Mouse (Mus musculus): ENCODE data around the gene Dusp7. TPM values are rescaled to one million over a fixed set of nuclear protein-coding genes. Genes with fewer than 3 reads are reported as not detected.

Gene Dusp7
- polyA plus RNA-seq, 1 experiment from 2014 or later: 13.7 TPM

DNA sequence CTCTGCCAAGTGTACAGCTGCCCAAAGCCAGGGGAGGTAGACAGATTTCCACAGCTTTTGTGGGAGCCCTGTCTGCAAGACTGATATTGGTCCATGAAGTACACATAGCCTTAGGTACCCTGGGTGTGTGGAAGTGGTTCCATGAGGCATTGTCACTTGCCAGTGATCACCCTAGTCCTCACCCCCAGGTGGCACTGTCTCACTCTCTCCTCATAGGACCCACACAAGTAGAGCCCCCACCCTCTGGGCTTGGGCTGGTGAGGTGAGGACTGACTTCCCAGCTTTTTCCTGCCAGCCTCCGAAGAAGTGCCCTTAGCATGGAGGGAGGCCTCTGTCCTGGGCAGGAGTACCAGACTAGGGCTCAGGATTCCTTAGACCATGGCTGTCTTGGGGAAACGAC is 19.4 kb upstream of the Dusp7 start:
- H3K4me1 ChIP-seq (ENCODE audit: insufficient read depth, low read length): peaks cover 26% of the 10 kb centered on the region
- H3K27me3 ChIP-seq (ENCODE audit: insufficient read depth, low read length): no peaks in the 10 kb centered on the region
- H3K4me3 ChIP-seq (ENCODE audit: low read length): no peak overlapping the region
- H3K9me3 ChIP-seq (ENCODE audit: low read length): no peaks in the 10 kb centered on the region
- no peak overlapping the region for H3K9ac ChIP-seq (replicated peaks; ENCODE audit: low read length)
- H3K36me3 ChIP-seq (ENCODE audit: insufficient read depth, low read length): no peaks in the 10 kb centered on the region
- peak; percentile 39 for ATAC-seq (ENCODE audit: low FRiP score, low TSS enrichment)
- no peak overlapping the region for H3K4me2 ChIP-seq (replicated peaks; ENCODE audit: low read depth, low read length)
- H3K27ac ChIP-seq (ENCODE audit: low read length): peak overlapping the region; percentile 17; the same call in 1 of the 2 replicates
- 61% methylated on average over 2 of the region's 2 CpGs for WGBS

DNA sequence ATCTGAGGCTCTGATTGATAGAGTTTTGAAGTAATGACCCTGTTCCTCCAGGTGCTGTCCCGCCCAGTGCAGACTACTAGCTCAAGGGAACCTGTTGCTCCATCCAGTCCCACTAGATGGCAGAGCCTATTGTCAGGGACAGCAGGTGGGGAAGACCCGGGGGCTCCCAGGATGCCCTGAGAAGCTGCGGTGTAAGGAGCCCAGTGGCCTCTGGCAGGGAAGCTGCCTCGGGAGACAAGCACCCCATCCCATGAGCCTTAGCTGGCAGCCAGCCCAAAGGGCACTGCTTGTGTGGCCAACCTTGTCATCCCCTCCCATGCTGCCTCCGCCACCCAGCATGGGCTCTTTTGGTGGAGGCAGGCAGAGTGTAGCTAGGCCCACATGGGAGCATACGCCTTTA is 17.3 kb upstream of the Dusp7 start:
- Histone ChIP-seq H3K4me2 (replicated peaks; ENCODE audit: low read depth, low read length) (no peak overlapping the region), H3K9ac (replicated peaks; ENCODE audit: low read length) (no peak overlapping the region), H3K36me3 (ENCODE audit: insufficient read depth, low read length) (no peaks in the 10 kb centered on the region), H3K27ac (ENCODE audit: low read length) (no peak overlapping the region), H3K27me3 (ENCODE audit: insufficient read depth, low read length) (no peaks in the 10 kb centered on the region), H3K9me3 (ENCODE audit: low read length) (no peaks in the 10 kb centered on the region), H3K4me1 (ENCODE audit: insufficient read depth, low read length) (peaks cover 29% of the 10 kb centered on the region), H3K4me3 (ENCODE audit: low read length) (no peak overlapping the region)
- no peak for ATAC-seq (ENCODE audit: low FRiP score, low TSS enrichment)
- 52% methylated on average over 6 of the region's 6 CpGs for WGBS

- ATAC-seq (ENCODE audit: low FRiP score, low TSS enrichment): no peak
- 30% methylated on average over 6 of the region's 6 CpGs for whole genome bisulfite sequencing
- H3K27ac ChIP-seq (ENCODE audit: low read length): peak overlapping the region; percentile 36; the same call in 1 of the 2 replicates
Measured at GRCm38 (mm10) chr9:106353779-106354178, 14.7 kb upstream of the Dusp7 start.

DNA sequence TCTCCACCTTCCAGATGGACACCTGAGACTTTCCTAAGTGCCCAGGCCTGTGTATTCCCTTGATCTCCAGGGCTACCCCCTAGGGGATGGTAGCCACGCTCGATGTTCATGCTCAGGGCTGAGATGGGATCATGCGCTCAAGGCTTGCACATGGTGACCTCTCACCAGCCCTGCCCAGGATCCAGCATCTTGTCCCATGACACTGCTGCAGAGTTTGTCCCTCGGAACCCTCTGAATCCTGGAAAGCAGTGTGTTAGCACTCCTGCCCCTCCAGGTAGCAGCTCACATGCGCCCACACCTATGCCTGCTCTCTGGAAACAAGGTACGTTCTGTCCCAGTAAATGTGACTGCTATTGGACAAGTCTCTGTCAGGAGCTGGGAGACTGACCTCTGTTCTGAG is 13.6 kb upstream of the Dusp7 start:
- peaks cover 28% of the 10 kb centered on the region for H3K4me1 ChIP-seq (ENCODE audit: insufficient read depth, low read length)
- no peak overlapping the region for H3K9ac ChIP-seq (replicated peaks; ENCODE audit: low read length)
- WGBS: 88% methylated on average over 6 of the region's 6 CpGs
- H3K4me3 ChIP-seq (ENCODE audit: low read length): no peak overlapping the region
- no peaks in the 10 kb centered on the region for H3K36me3 ChIP-seq (ENCODE audit: insufficient read depth, low read length)
- no peak overlapping the region for H3K27ac ChIP-seq (ENCODE audit: low read length)
- no peak overlapping the region for H3K4me2 ChIP-seq (replicated peaks; ENCODE audit: low read depth, low read length)
- H3K27me3 ChIP-seq (ENCODE audit: insufficient read depth, low read length): no peaks in the 10 kb centered on the region
- no peak for ATAC-seq (ENCODE audit: low FRiP score, low TSS enrichment)
- H3K9me3 ChIP-seq (ENCODE audit: low read length): no peaks in the 10 kb centered on the region

More at GRCm38 (mm10) chr9:106353779-106354178, 14.7 kb upstream of the Dusp7 start:
- H3K4me2 ChIP-seq (replicated peaks; ENCODE audit: low read depth, low read length): no peak overlapping the region
- H3K9ac ChIP-seq (replicated peaks; ENCODE audit: low read length): no peak overlapping the region
- H3K4me3 ChIP-seq (ENCODE audit: low read length): no peak overlapping the region
- H3K9me3 ChIP-seq (ENCODE audit: low read length): no peaks in the 10 kb centered on the region
- H3K36me3 ChIP-seq (ENCODE audit: insufficient read depth, low read length): no peaks in the 10 kb centered on the region
- no peaks in the 10 kb centered on the region for H3K27me3 ChIP-seq (ENCODE audit: insufficient read depth, low read length)
- peaks cover 28% of the 10 kb centered on the region for H3K4me1 ChIP-seq (ENCODE audit: insufficient read depth, low read length)

GRCm38 (mm10) chr9:106355217-106355974 is 13.0 kb upstream of the Dusp7 start:
- no peaks in the 10 kb centered on the region for H3K27me3 ChIP-seq (ENCODE audit: insufficient read depth, low read length)
- peaks cover 28% of the 10 kb centered on the region for H3K4me1 ChIP-seq (ENCODE audit: insufficient read depth, low read length)
- peak overlapping the region; percentile 74; the same call in 1 of the 2 replicates for H3K27ac ChIP-seq (ENCODE audit: low read length)
- H3K4me3 ChIP-seq (ENCODE audit: low read length): no peak overlapping the region
- WGBS: 63% methylated on average over 10 of the region's 10 CpGs
- no peak overlapping the region for H3K9ac ChIP-seq (replicated peaks; ENCODE audit: low read length)
- H3K4me2 ChIP-seq (replicated peaks; ENCODE audit: low read depth, low read length): no peak overlapping the region
- H3K9me3 ChIP-seq (ENCODE audit: low read length): no peaks in the 10 kb centered on the region
- no peak for ATAC-seq (ENCODE audit: low FRiP score, low TSS enrichment)
- no peaks in the 10 kb centered on the region for H3K36me3 ChIP-seq (ENCODE audit: insufficient read depth, low read length)

GRCm38 (mm10) chr9:106355975-106356286 is 12.5 kb upstream of the Dusp7 start:
- no peak overlapping the region for H3K4me2 ChIP-seq (replicated peaks; ENCODE audit: low read depth, low read length)
- H3K36me3 ChIP-seq (ENCODE audit: insufficient read depth, low read length): no peaks in the 10 kb centered on the region
- H3K4me1 ChIP-seq (ENCODE audit: insufficient read depth, low read length): peaks cover 28% of the 10 kb centered on the region
- ATAC-seq (ENCODE audit: low FRiP score, low TSS enrichment): peak; percentile 4; the same call in 1 of the 2 replicates
- H3K9me3 ChIP-seq (ENCODE audit: low read length): no peaks in the 10 kb centered on the region
- H3K9ac ChIP-seq (replicated peaks; ENCODE audit: low read length): 0 out of 2 replicates have a peak overlapping the region, but pooled peaks have one; percentile 4
- H3K27ac ChIP-seq (ENCODE audit: low read length): peak overlapping the region; percentile 74
- H3K4me3 ChIP-seq (ENCODE audit: low read length): no peak overlapping the region
- H3K27me3 ChIP-seq (ENCODE audit: insufficient read depth, low read length): no peaks in the 10 kb centered on the region

DNA sequence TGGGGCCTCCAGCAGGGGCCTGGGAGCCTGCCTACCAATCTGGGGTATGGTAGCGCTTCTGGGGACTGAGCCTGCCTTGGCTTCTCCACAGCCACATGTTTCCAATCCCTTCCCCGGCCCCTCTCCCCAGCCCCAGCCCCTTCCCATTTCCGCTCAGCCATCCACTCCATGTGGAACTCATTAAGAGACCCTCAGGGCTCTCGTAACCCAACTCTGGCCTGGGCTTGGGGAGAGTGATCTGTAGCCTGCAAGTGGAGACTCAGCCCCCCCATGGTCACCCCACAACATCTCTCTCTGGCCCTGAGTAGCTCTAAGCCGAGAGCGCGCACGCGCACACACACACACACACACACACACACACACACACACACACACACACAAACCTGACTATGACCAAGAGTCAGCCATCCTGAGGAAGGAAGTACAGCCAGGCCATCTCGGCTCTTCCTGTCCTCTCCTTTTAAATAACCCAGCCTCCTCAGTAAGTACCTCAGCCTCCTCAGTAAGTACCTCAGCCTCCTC is 12.0 kb upstream of the Dusp7 start:
- 0 out of 2 replicates have a peak overlapping the region, but pooled peaks have one; percentile 4 for H3K9ac ChIP-seq (replicated peaks; ENCODE audit: low read length)
- peak; percentile 74 for ATAC-seq (ENCODE audit: low FRiP score, low TSS enrichment)
- peaks cover 28% of the 10 kb centered on the region for H3K4me1 ChIP-seq (ENCODE audit: insufficient read depth, low read length)
- H3K4me2 ChIP-seq (replicated peaks; ENCODE audit: low read depth, low read length): no peak overlapping the region
- H3K27me3 ChIP-seq (ENCODE audit: insufficient read depth, low read length): no peaks in the 10 kb centered on the region
- no peak overlapping the region for H3K4me3 ChIP-seq (ENCODE audit: low read length)
- WGBS: 41% methylated on average over 6 of the region's 10 CpGs
- no peaks in the 10 kb centered on the region for H3K36me3 ChIP-seq (ENCODE audit: insufficient read depth, low read length)
- no peaks in the 10 kb centered on the region for H3K9me3 ChIP-seq (ENCODE audit: low read length)
- H3K27ac ChIP-seq (ENCODE audit: low read length): peak overlapping the region; percentile 74

DNA sequence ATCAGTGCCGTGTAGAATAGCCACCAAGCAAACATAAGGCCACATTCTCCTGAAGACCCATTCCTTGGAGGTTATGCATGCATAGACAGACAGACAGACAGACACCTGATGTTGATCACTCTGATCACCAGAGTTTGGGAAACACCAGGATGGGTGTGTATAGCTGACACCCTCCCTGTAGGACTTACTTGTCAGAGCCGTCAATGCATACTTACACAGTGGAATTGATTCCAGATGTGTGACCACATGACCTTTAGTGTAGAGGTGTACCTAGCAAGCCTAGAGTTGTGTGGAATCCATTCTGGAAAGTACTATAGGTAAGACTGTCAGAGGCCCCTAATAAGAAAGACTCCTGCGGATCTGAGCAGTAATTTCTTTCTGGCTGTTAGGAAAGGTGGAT is 11.3 kb upstream of the Dusp7 start:
- H3K27ac ChIP-seq (ENCODE audit: low read length): peak overlapping the region; percentile 74; the same call in 1 of the 2 replicates

DNA sequence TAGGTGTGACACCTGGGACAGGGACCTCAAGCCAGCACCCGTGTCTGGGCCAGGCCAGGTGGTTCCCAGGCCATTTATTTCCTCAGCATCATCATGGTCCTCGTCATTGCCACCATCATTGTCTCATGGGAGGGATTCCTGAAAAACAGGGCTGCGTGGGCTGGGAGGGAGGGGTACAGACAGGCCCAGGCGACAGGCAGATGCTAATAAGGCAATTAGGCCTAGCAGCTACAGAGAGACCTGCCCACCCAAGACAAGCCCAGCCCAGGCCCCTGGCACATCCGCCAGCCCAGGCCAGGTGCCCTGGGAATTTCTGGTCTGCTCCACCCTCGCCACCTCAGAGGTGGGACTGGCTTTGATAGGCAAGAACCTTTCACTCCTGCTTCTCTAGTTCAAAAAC is 9.1 kb upstream of the Dusp7 start:
- Histone ChIP-seq H3K4me1 (ENCODE audit: insufficient read depth, low read length) (peaks cover 13% of the 10 kb centered on the region), H3K27ac (ENCODE audit: low read length) (no peak overlapping the region), H3K4me2 (replicated peaks; ENCODE audit: low read depth, low read length) (no peak overlapping the region), H3K27me3 (ENCODE audit: insufficient read depth, low read length) (no peaks in the 10 kb centered on the region), H3K36me3 (ENCODE audit: insufficient read depth, low read length) (no peaks in the 10 kb centered on the region), H3K4me3 (ENCODE audit: low read length) (no peak overlapping the region), H3K9me3 (ENCODE audit: low read length) (no peaks in the 10 kb centered on the region), H3K9ac (replicated peaks; ENCODE audit: low read length) (no peak overlapping the region)
- WGBS: 59% methylated on average over 6 of the region's 6 CpGs
- ATAC-seq (ENCODE audit: low FRiP score, low TSS enrichment): no peak

More for the DNA sequence above, 11.3 kb upstream of the Dusp7 start:
- Histone ChIP-seq H3K4me2 (replicated peaks; ENCODE audit: low read depth, low read length) (no peak overlapping the region), H3K4me3 (ENCODE audit: low read length) (no peak overlapping the region), H3K27me3 (ENCODE audit: insufficient read depth, low read length) (no peaks in the 10 kb centered on the region), H3K9me3 (ENCODE audit: low read length) (no peaks in the 10 kb centered on the region), H3K9ac (replicated peaks; ENCODE audit: low read length) (no peak overlapping the region), H3K36me3 (ENCODE audit: insufficient read depth, low read length) (no peaks in the 10 kb centered on the region), H3K4me1 (ENCODE audit: insufficient read depth, low read length) (peaks cover 25% of the 10 kb centered on the region)
- 69% methylated on average over 3 of the region's 3 CpGs for WGBS
- no peak for ATAC-seq (ENCODE audit: low FRiP score, low TSS enrichment)

- Histone ChIP-seq H3K36me3 (ENCODE audit: insufficient read depth, low read length) (no peaks in the 10 kb centered on the region), H3K9ac (replicated peaks; ENCODE audit: low read length) (no peak overlapping the region), H3K4me2 (replicated peaks; ENCODE audit: low read depth, low read length) (no peak overlapping the region), H3K9me3 (ENCODE audit: low read length) (no peaks in the 10 kb centered on the region), H3K27ac (ENCODE audit: low read length) (no peak overlapping the region), H3K27me3 (ENCODE audit: insufficient read depth, low read length) (no peaks in the 10 kb centered on the region), H3K4me1 (ENCODE audit: insufficient read depth, low read length) (peaks cover 4% of the 10 kb centered on the region), H3K4me3 (ENCODE audit: low read length) (no peak overlapping the region)
- no peak for ATAC-seq (ENCODE audit: low FRiP score, low TSS enrichment)
- WGBS: 79% methylated on average over 6 of the region's 6 CpGs
Measured at GRCm38 (mm10) chr9:106361140-106361539, 7.3 kb upstream of the Dusp7 start.
